Mouse (Mus musculus) CH12.LX (cell line): ENCODE results near the gene Oxct1. TPM values are rescaled to one million over a fixed set of nuclear protein-coding genes. Genes with fewer than 3 reads are reported as not detected.

Source experiments
- DNase-seq: peaks from one replicate; pipeline ENCODE4 v3.0.0-alpha.2; 2013; ENCODE audit errors: extremely low read depth
- H3K27ac ChIP-seq: 2 replicates; pipeline ENCODE4 v1.5.1; 2012; ENCODE audit warnings: low read depth, mild to moderate bottlenecking, control low read depth, moderate library complexity; ENCODE audit not compliant: insufficient read depth
- H3K27me3 ChIP-seq: replicated peaks from 2 replicates; pipeline ENCODE3; 2012; ENCODE audit warnings: inconsistent platforms
- H3K36me3 ChIP-seq, 2 experiments: replicated peaks in 1 of 2; 2 replicates each; pipeline versions ENCODE3 to v1.6.1; 2012; ENCODE audit warnings: inconsistent platforms in 1 of 2, low read length in 1 of 2, mild to moderate bottlenecking in 1 of 2, mixed read lengths in 1 of 2, moderate library complexity in 1 of 2; ENCODE audit not compliant: control insufficient read depth in 1 of 2, insufficient read depth in 1 of 2
- H3K4me1 ChIP-seq, 2 experiments: 2 replicates each; pipeline ENCODE4 v1.6.1; 2012; ENCODE audit warnings: inconsistent platforms in 1 of 2, moderate library complexity in 1 of 2; ENCODE audit not compliant: insufficient read depth in 2 of 2, control insufficient read depth in 1 of 2
- H3K4me2 ChIP-seq: 2 replicates; pipeline ENCODE4 v1.6.1; 2012; ENCODE audit warnings: low read depth, mild to moderate bottlenecking, control low read depth; ENCODE audit not compliant: poor library complexity, insufficient read depth, severe bottlenecking
- H3K4me3 ChIP-seq, 3 experiments: fragments of 150-350 bp in 1 of 3; sonication (generic) in 1 of 3; replicated peaks in 1 of 3; 2 replicates each; pipeline versions ENCODE3 to v1.5.1; 2011 to 2012; ENCODE audit warnings: low read depth in 2 of 3, low read length in 2 of 3, mild to moderate bottlenecking in 2 of 3, moderate library complexity in 2 of 3, control low read depth in 1 of 3, improper control_type of control experiment in 1 of 3, inconsistent platforms in 1 of 3, mixed read lengths in 1 of 3; ENCODE audit not compliant: poor library complexity in 1 of 3
- H3K79me2 ChIP-seq: replicated peaks from 2 replicates; pipeline ENCODE4 v1.6.1; 2012; ENCODE audit warnings: mild to moderate bottlenecking, moderate library complexity; ENCODE audit not compliant: control insufficient read depth, poor library complexity, insufficient read depth, severe bottlenecking; ENCODE audit errors: extremely low read depth
- H3K9ac ChIP-seq: 2 replicates; pipeline ENCODE4 v1.6.1; 2012; ENCODE audit warnings: low read depth, mild to moderate bottlenecking, control low read depth, moderate library complexity; ENCODE audit not compliant: insufficient read depth
- H3K9me3 ChIP-seq: replicated peaks from 2 replicates; pipeline ENCODE3; 2012; ENCODE audit warnings: low read length, inconsistent platforms, mixed read lengths
- BHLHE40 ChIP-seq: IDR thresholded peaks from 2 replicates; pipeline ENCODE4 v1.6.1; 2011; ENCODE audit warnings: mild to moderate bottlenecking, low read depth, low read length, improper control_type of control experiment
- CHD2 ChIP-seq: IDR thresholded peaks from 2 replicates; pipeline ENCODE4 v1.6.1; 2011; ENCODE audit warnings: low read length, improper control_type of control experiment
- CTCF ChIP-seq, 2 experiments: IDR thresholded peaks in 1 of 2; conservative IDR thresholded peaks in 1 of 2; 2 replicates each; pipeline ENCODE4 v1.5.1; 2011 to 2012; ENCODE audit warnings: low read depth in 2 of 2, low read length in 2 of 2, improper control_type of control experiment in 1 of 2, inconsistent platforms in 1 of 2, mild to moderate bottlenecking in 1 of 2, moderate library complexity in 1 of 2
- ELF1 ChIP-seq: IDR thresholded peaks from 2 replicates; pipeline ENCODE4 v1.6.1; 2014; ENCODE audit warnings: low read depth, mild to moderate bottlenecking, inconsistent platforms, low read length, improper control_type of control experiment
- EP300 ChIP-seq: IDR thresholded peaks from 2 replicates; pipeline ENCODE4 v1.6.1; 2011; ENCODE audit warnings: low read length, improper control_type of control experiment
- ETS1 ChIP-seq: conservative IDR thresholded peaks from 2 replicates; pipeline ENCODE4 v1.6.1; 2012; ENCODE audit warnings: low read depth, mild to moderate bottlenecking, inconsistent platforms, low read length, improper control_type of control experiment, moderate library complexity
- HCFC1 ChIP-seq: IDR thresholded peaks from 2 replicates; pipeline ENCODE4 v1.6.1; 2012; ENCODE audit warnings: low read depth, mild to moderate bottlenecking, inconsistent platforms, low read length, improper control_type of control experiment
- IRF4 ChIP-seq: IDR thresholded peaks from 2 replicates; pipeline ENCODE4 v1.6.1; 2014; ENCODE audit warnings: low read depth, mild to moderate bottlenecking, inconsistent platforms, low read length, improper control_type of control experiment
- JUN ChIP-seq: IDR thresholded peaks from 2 replicates; pipeline ENCODE4 v1.6.1; 2011; ENCODE audit warnings: low read depth, mild to moderate bottlenecking, low read length, improper control_type of control experiment, moderate library complexity; ENCODE audit not compliant: insufficient read depth
- JUND ChIP-seq: conservative IDR thresholded peaks from 2 replicates; pipeline ENCODE4 v1.6.1; 2011; ENCODE audit warnings: low read depth, low read length, improper control_type of control experiment
- KAT2A ChIP-seq: IDR thresholded peaks from 2 replicates; pipeline ENCODE4 v1.6.1; 2012; ENCODE audit warnings: low read length, improper control_type of control experiment, inconsistent platforms; ENCODE audit not compliant: insufficient replicate concordance
- MAFK ChIP-seq: IDR thresholded peaks from 2 replicates; pipeline ENCODE4 v1.6.1; 2011; ENCODE audit warnings: low read length, improper control_type of control experiment; ENCODE audit not compliant: insufficient replicate concordance
- MAX ChIP-seq: IDR thresholded peaks from 2 replicates; pipeline ENCODE4 v1.6.1; 2011; ENCODE audit warnings: low read length, improper control_type of control experiment
- MEF2A ChIP-seq: IDR thresholded peaks from 2 replicates; pipeline ENCODE4 v1.6.1; 2014; ENCODE audit warnings: low read depth, mild to moderate bottlenecking, inconsistent platforms, low read length, improper control_type of control experiment, borderline replicate concordance
- MYC ChIP-seq: IDR thresholded peaks from 2 replicates; pipeline ENCODE4 v1.6.1; 2011; ENCODE audit warnings: low read depth, mild to moderate bottlenecking, improper control_type of control experiment, low read length
- NRF1 ChIP-seq: IDR thresholded peaks from 2 replicates; pipeline ENCODE4 v1.6.1; 2014; ENCODE audit warnings: low read depth, mild to moderate bottlenecking, inconsistent platforms, low read length, improper control_type of control experiment, moderate library complexity
- POLR2A ChIP-seq: IDR thresholded peaks from 2 replicates; pipeline ENCODE4 v1.6.1; 2011; ENCODE audit warnings: low read depth, mild to moderate bottlenecking, improper control_type of control experiment, low read length
- POLR2AphosphoS2 ChIP-seq: IDR thresholded peaks from 2 replicates; pipeline ENCODE4 v1.6.1; 2011; ENCODE audit warnings: low read depth, low read length, improper control_type of control experiment
- RAD21 ChIP-seq: IDR thresholded peaks from 2 replicates; pipeline ENCODE4 v1.6.1; 2011; ENCODE audit warnings: low read depth, mild to moderate bottlenecking, low read length, improper control_type of control experiment, moderate library complexity
- RCOR1 ChIP-seq: conservative IDR thresholded peaks from 2 replicates; pipeline ENCODE4 v1.6.1; 2012; ENCODE audit warnings: low read depth, mild to moderate bottlenecking, inconsistent platforms, low read length, improper control_type of control experiment
- SIN3A ChIP-seq: IDR thresholded peaks from 2 replicates; pipeline ENCODE4 v1.6.1; 2012; ENCODE audit warnings: low read length, improper control_type of control experiment, inconsistent platforms
- TBP ChIP-seq: conservative IDR thresholded peaks from 2 replicates; pipeline ENCODE4 v1.6.1; 2011; ENCODE audit warnings: low read depth, low read length, improper control_type of control experiment
- TCF12 ChIP-seq: IDR thresholded peaks from 2 replicates; pipeline ENCODE4 v1.6.1; 2014; ENCODE audit warnings: low read depth, mild to moderate bottlenecking, inconsistent platforms, low read length, improper control_type of control experiment
- USF1 ChIP-seq: IDR thresholded peaks from 2 replicates; pipeline ENCODE4 v1.6.1; 2014; ENCODE audit warnings: low read depth, mild to moderate bottlenecking, inconsistent platforms, low read length, improper control_type of control experiment
- USF2 ChIP-seq: conservative IDR thresholded peaks from 2 replicates; pipeline ENCODE4 v1.6.1; 2011; ENCODE audit warnings: low read depth, low read length, improper control_type of control experiment
- ZC3H11A ChIP-seq: IDR thresholded peaks from 2 replicates; pipeline ENCODE4 v1.6.1; 2012; ENCODE audit warnings: low read depth, mild to moderate bottlenecking, inconsistent platforms, low read length, improper control_type of control experiment
- ZMIZ1 ChIP-seq: IDR thresholded peaks from 2 replicates; pipeline ENCODE4 v1.6.1; 2012; ENCODE audit warnings: low read depth, mild to moderate bottlenecking, inconsistent platforms, low read length, improper control_type of control experiment
- ZNF384 ChIP-seq: IDR thresholded peaks from 2 replicates; pipeline ENCODE4 v1.6.1; 2012; ENCODE audit warnings: low read depth, low read length, improper control_type of control experiment, inconsistent platforms
- dilution Hi-C: fragments of 300-500 bp; cut with MboI; formaldehyde crosslinking; loops from 2 replicates; pipeline ENCODE4 v1.14.3; 2020; ENCODE audit warnings: low sequenced_read_pairs; ENCODE audit not compliant: extremely low pct_unique_long_range_greater_than_20kb, extremely low pct_ligation_motif_present
- in situ Hi-C: fragments of 300-500 bp; cut with MboI; formaldehyde crosslinking; loops from 3 replicates; pipeline ENCODE4 v1.14.3; 2019; ENCODE audit warnings: low sequenced_read_pairs, low pct_ligation_motif_present, low pct_unique_long_range_greater_than_20kb, mixed read lengths
- polyA plus RNA-seq: library from polyadenylated mRNA; unstranded; fragments of >175 nt; gene quantifications from 2 replicates; pipeline ENCODE4 v1.2.1, GENCODE M21; 2012; ENCODE audit warnings: low read depth; ENCODE audit not compliant: insufficient read length
- total RNA-seq, 2 experiments: library from RNA; depleted of rRNA; stranded (reverse); fragments of 300-350 nt in 1 of 2; fragments of >200 nt in 1 of 2; gene quantifications; 2 replicates each; pipeline ENCODE4 v1.2.3; 2012 to 2014

Gene Oxct1
- total and polyA plus RNA-seq, 3 experiments, result 101 to 127 (median 105) TPM

- dilution Hi-C loops, result no loop called here
Measured at GRCm38 (mm10) chr15:4025508-4025904, 677 bp upstream of the Oxct1 start.

GRCm38 (mm10) chr15:4026831-4027584 lies 825 bp downstream of the Oxct1 start:
- in situ Hi-C loops (loop anchor here (25.0 kb wide), 1 partner anchor 1085 kb away; the partner anchor contains the start of genes Card6 and Rpl37), dilution Hi-C loops (no loop called here)
- Histone ChIP-seq H3K27ac (peak overlapping the region; percentile 47), H3K27me3 (no peaks in the 10 kb centered on the region), H3K9ac (peak overlapping the region; percentile 53), H3K4me1 (peaks cover 0 to 29% of the 10 kb centered on the region in 2 experiments; a peak in 2 of 4 replicates), H3K4me3 (peak overlapping the region; percentile 66 to 79 (median 78)), H3K36me3 (peaks cover 0 to 7% of the 10 kb centered on the region in 2 experiments), H3K79me2 (peaks cover 3% of the 10 kb centered on the region; the same call in 1 of the 2 replicates), H3K9me3 (no peaks in the 10 kb centered on the region), H3K4me2 (peak overlapping the region; percentile 51)
- DNase-seq, result peak; percentile 70
- TF ChIP-seq MAX, result peak; percentile 34; the same call in 1 of the 2 replicates
- peak; percentile 34; the same call in 1 of the 2 replicates for TF ChIP-seq POLR2A
- no peak for TF ChIP-seq RAD21
- peak; percentile 29; the same call in 1 of the 2 replicates for TF ChIP-seq EP300
- TF ChIP-seq ELF1, result peak; percentile 34; the same call in 1 of the 2 replicates
- TF ChIP-seq IRF4, result no peak
- peak; percentile 42; the same call in 1 of the 2 replicates for TF ChIP-seq HCFC1
- no peak for TF ChIP-seq ZNF384
- TF ChIP-seq KAT2A, result no peak
- no peak for TF ChIP-seq RCOR1
- TF ChIP-seq BHLHE40, result 0 out of 2 replicates have a peak, but pooled peaks have one; percentile 25
- 0 out of 2 replicates have a peak, but pooled peaks have one; percentile 27 for TF ChIP-seq MYC
- TF ChIP-seq ZMIZ1, result peak; percentile 45; the same call in 1 of the 2 replicates
- TF ChIP-seq MEF2A, result 0 out of 2 replicates have a peak, but pooled peaks have one; percentile 11
- no peak for TF ChIP-seq USF2
- no peak for TF ChIP-seq JUN
- TF ChIP-seq USF1, result no peak
- TF ChIP-seq CHD2, result 0 out of 2 replicates have a peak, but pooled peaks have one; percentile 28
- TF ChIP-seq JUND, result no peak
- peak in 1 of 2 experiments; percentile 28; a peak in 2 of 4 replicates for TF ChIP-seq CTCF (conservative IDR thresholded peaks at IDR 0.05 in 1 of 2, IDR thresholded peaks at IDR 0.05 in 1 of 2; ENCODE audit: low read depth in 2 of 2, low read length in 2 of 2)
- no peak; the same call in 1 of the 2 replicates for TF ChIP-seq TCF12
- no peak for TF ChIP-seq NRF1
- TF ChIP-seq ZC3H11A, result no peak

More at GRCm38 (mm10) chr15:4025508-4025904, 677 bp upstream of the Oxct1 start:
- Histone ChIP-seq H3K79me2 (peaks cover 3% of the 10 kb centered on the region; the same call in 1 of the 2 replicates), H3K27me3 (no peaks in the 10 kb centered on the region), H3K4me3 (peak overlapping the region in 1 of 3 experiments; percentile 78), H3K9ac (peak overlapping the region; percentile 53; the same call in 1 of the 2 replicates), H3K4me2 (no peak overlapping the region), H3K9me3 (no peaks in the 10 kb centered on the region), H3K4me1 (peaks cover 8 to 29% of the 10 kb centered on the region in 2 experiments; a peak in 3 of 4 replicates), H3K36me3 (peaks cover 0 to 1% of the 10 kb centered on the region in 2 experiments), H3K27ac (no peak overlapping the region)
- in situ Hi-C loops, result loop anchor here (25.0 kb wide), 1 partner anchor 1087 kb away; the partner anchor contains the start of genes Card6 and Rpl37
- TF ChIP-seq JUN, result no peak
- TF ChIP-seq TBP, result no peak
- TF ChIP-seq TCF12, result no peak
- TF ChIP-seq MAFK, result no peak
- TF ChIP-seq JUND, result no peak
- no peak for TF ChIP-seq RAD21
- TF ChIP-seq MYC, result no peak
- TF ChIP-seq MEF2A, result no peak
- no peak for TF ChIP-seq KAT2A
- no peak for TF ChIP-seq SIN3A
- TF ChIP-seq EP300, result no peak
- no peak for TF ChIP-seq ETS1
- TF ChIP-seq POLR2AphosphoS2, result no peak
- no peak for TF ChIP-seq POLR2A
- no peak for TF ChIP-seq HCFC1
- no peak for TF ChIP-seq ELF1
- TF ChIP-seq ZMIZ1, result no peak
- no peak for TF ChIP-seq MAX
- no peak for DNase-seq
